Mouse (Mus musculus): ENCODE results near the gene Taf5. TPM values are rescaled to one million over a fixed set of nuclear protein-coding genes. Genes with fewer than 3 reads are reported as not detected.

The Taf5 gene
- polyA plus RNA-seq (2014; fragmentation: Illumina TruSeq; extraction: RNeasy Lipid Tissue Mini Kit (QIAGEN cat#74804); ENCODE audit: low read depth, low replicate concordance), result 25.9 TPM

DNA sequence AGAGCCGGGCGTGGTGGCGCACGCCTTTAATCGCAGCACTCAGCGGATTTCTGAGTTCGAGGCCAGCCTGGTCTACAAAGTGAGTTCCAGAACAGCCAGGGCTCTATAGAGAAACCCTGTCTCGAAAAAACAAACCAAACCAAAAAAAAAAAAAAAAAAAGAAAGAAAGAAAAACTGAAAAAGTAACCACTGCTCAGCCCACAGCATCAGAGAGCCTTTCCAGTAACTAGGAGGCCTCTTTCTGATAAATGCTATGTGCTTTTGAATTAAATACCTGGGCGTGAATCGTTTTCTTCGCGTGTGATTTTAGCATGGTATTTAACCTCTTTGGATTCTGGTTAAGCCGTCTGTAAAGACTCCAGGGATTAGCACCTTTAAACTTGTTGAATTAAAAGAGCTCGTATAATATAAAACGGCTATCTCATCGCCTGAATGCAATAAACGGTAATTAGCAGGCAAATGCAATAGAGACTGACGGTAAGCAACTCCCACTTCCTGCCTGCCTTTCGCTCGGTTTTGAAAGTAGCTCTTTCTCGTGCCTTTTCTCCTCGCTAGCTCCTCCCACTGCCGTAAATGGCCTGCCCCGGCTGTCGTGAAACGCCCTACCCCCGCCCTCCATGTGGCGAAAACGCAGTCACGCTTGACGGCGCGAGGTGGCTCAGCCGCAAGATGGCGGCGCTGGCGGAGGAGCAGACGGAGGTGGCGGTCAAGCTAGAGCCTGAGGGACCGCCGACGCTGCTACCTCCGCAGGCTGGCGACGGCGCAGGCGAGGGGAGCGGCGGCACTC, at the start of gene Taf5:
Taf5 (plus strand) TSS at position 651 of the 787 bp plus-strand sequence.

DNA sequence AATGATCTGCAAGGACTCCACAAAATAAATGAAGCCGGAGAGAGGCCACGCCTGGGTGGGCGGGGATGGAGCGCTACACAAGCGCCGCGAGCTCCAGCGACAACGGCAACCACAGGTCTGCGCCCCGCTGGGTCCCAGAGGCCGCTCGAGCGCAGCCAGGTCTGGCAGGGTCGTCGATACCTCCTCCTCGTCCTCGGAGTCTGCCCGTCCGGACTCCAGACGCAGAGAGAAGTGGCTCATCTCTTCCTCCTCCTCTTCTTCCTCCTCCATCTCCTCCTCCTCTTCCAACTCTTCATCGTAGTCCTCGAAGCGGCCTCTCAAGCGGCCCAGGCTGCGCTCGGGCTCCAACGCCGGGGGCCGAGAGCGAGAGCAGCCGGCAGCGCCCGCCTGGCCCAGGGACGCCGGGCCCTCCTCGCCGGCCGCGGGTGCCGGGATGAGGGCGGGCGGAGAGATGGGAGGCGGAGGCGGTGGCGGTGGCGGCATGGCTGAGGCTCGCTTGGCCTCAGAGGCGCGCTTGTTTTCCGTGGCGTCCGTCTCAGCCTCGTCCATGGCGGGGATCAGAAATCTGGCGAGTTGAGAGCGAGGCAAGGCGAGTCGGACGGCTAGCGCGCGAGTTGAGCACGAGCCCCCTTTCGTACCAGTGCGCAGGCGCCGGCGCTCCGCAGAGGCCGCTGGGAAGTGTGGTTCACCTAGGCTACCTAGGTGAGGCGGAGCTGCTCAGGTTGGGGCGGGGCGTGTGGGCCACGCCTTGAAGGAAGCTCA, 17.1 kb upstream of the Taf5 start, which contains the start of gene Pcgf6:
Pcgf6 (minus strand) TSS at position 636 of the 762 bp plus-strand sequence.

DNA sequence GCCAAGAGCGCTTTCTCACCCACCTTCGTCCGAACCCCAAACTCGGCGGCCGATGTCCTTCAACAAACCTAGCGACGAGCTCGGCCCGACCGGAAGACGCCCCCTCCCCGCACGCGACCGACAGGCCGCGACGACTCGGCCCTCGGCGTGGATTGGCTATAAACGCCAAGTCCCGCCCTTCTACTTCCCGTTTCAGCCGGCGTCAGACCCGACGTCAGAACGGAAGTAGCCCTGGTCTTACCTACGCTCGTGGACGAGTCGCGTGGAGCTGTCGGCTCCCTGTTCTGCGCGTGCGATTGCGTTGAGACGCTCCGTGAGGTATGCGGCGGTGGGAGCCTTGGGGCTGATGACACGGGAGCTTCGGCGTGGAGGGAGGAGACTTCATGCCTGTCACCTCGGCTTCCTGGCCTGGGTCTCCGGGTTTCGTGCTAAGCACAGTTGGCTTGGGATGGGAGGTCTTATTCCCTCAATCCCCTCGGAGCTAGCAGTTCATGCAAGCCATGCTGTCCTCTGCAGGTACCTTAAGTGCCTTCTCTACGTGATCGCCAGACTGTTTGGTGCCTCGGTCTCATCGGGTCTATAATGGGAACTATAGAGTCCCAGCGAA, 23.1 kb downstream of the Taf5 start, which contains the start of the genes Usmg5 and Pdcd11:
Usmg5 (minus strand) TSS at position 98 of the 607 bp plus-strand sequence.
Pdcd11 (plus strand) TSS at position 219 of the 607 bp plus-strand sequence.

Other genes with a start within 250 kb of the Taf5 start
- 0.43 TPM for gene Ina, start 53.0 kb upstream of the Taf5 start, polyA plus RNA-seq (2014; fragmentation: Illumina TruSeq; extraction: RNeasy Lipid Tissue Mini Kit (QIAGEN cat#74804); ENCODE audit: low read depth, low replicate concordance)
- gene Nt5c2, start 52.6 kb upstream of the Taf5 start, polyA plus RNA-seq (2014; fragmentation: Illumina TruSeq; extraction: RNeasy Lipid Tissue Mini Kit (QIAGEN cat#74804); ENCODE audit: low read depth, low replicate concordance), result 158 TPM
- 112 TPM for gene Pcgf6, start 16.8 kb upstream of the Taf5 start, polyA plus RNA-seq (2014; fragmentation: Illumina TruSeq; extraction: RNeasy Lipid Tissue Mini Kit (QIAGEN cat#74804); ENCODE audit: low read depth, low replicate concordance)
- gene Usmg5, start 22.9 kb downstream of the Taf5 start, polyA plus RNA-seq (2014; fragmentation: Illumina TruSeq; extraction: RNeasy Lipid Tissue Mini Kit (QIAGEN cat#74804); ENCODE audit: low read depth, low replicate concordance), result 503 TPM
- gene Pdcd11, start 23.0 kb downstream of the Taf5 start, polyA plus RNA-seq (2014; fragmentation: Illumina TruSeq; extraction: RNeasy Lipid Tissue Mini Kit (QIAGEN cat#74804); ENCODE audit: low read depth, low replicate concordance), result 2.4 TPM
- 0.91 TPM for gene Calhm2, start 70.5 kb downstream of the Taf5 start, polyA plus RNA-seq (2014; fragmentation: Illumina TruSeq; extraction: RNeasy Lipid Tissue Mini Kit (QIAGEN cat#74804); ENCODE audit: low read depth, low replicate concordance)
- not detected for gene Calhm1, start 76.5 kb downstream of the Taf5 start, polyA plus RNA-seq (2014; fragmentation: Illumina TruSeq; extraction: RNeasy Lipid Tissue Mini Kit (QIAGEN cat#74804); ENCODE audit: low read depth, low replicate concordance)
- not detected for gene Calhm3, start 90.0 kb downstream of the Taf5 start, polyA plus RNA-seq (2014; fragmentation: Illumina TruSeq; extraction: RNeasy Lipid Tissue Mini Kit (QIAGEN cat#74804); ENCODE audit: low read depth, low replicate concordance)
- 0.18 TPM for gene Neurl1a, start 111.1 kb downstream of the Taf5 start, polyA plus RNA-seq (2014; fragmentation: Illumina TruSeq; extraction: RNeasy Lipid Tissue Mini Kit (QIAGEN cat#74804); ENCODE audit: low read depth, low replicate concordance)